Mouse (Mus musculus): ENCODE data around the gene Zfp687.
A peak's percentile ranks its signal among the peaks of the same experiment; 100 is the strongest.

Zfp687 gene

GRCm38 (mm10) chr3:95015891-95016531 is 763 bp upstream of the Zfp687 start:
- DNase-seq = peak; percentile 91

GRCm38 (mm10) chr3:95014428-95015151 is 658 bp downstream of the Zfp687 start:
- DNase-seq = peak; percentile 66

- DNase-seq = peak; percentile 33
Measured at GRCm38 (mm10) chr3:95013699-95014427, 1.4 kb downstream of the Zfp687 start.

GRCm38 (mm10) chr3:95012982-95013381 is 2.3 kb downstream of the Zfp687 start:
- no peak for DNase-seq

- no peak for DNase-seq
Measured at GRCm38 (mm10) chr3:95010396-95010795, 4.9 kb downstream of the Zfp687 start.

GRCm38 (mm10) chr3:95007706-95008105 is 7.5 kb downstream of the Zfp687 start:
- DNase-seq = no peak

- DNase-seq = no peak
Measured at GRCm38 (mm10) chr3:95005651-95006050, 9.6 kb downstream of the Zfp687 start.

- no peak for DNase-seq
Measured at GRCm38 (mm10) chr3:95003273-95003672, 12.0 kb downstream of the Zfp687 start.

- DNase-seq = no peak
Measured at GRCm38 (mm10) chr3:95002569-95002968, 12.7 kb downstream of the Zfp687 start.

- DNase-seq = peak; percentile 93
Measured at GRCm38 (mm10) chr3:94996946-94997345, 18.3 kb downstream of the Zfp687 start.

- no peak for DNase-seq
Measured at GRCm38 (mm10) chr3:94989159-94989761, 26.0 kb downstream of the Zfp687 start.

- DNase-seq = no peak
Measured at GRCm38 (mm10) chr3:94987578-94987977, 27.7 kb downstream of the Zfp687 start.

- no peak for DNase-seq
Measured at GRCm38 (mm10) chr3:94985513-94985912, 29.7 kb downstream of the Zfp687 start.

- DNase-seq = no peak
Measured at GRCm38 (mm10) chr3:94984312-94984711, 30.9 kb downstream of the Zfp687 start.

- peak; percentile 86 for DNase-seq
Measured at GRCm38 (mm10) chr3:94974528-94975422, 40.5 kb downstream of the Zfp687 start, which contains the start of gene Pi4kb. Pi4kb (plus strand) TSS chr3:94974731.

- DNase-seq = no peak
Measured at GRCm38 (mm10) chr3:94974026-94974527, 41.2 kb downstream of the Zfp687 start.

- no peak for DNase-seq
Measured at GRCm38 (mm10) chr3:94973620-94974019, 41.6 kb downstream of the Zfp687 start.

- DNase-seq = no peak
Measured at GRCm38 (mm10) chr3:94972552-94972951, 42.7 kb downstream of the Zfp687 start.

- DNase-seq = no peak
Measured at GRCm38 (mm10) chr3:94965878-94966277, 49.4 kb downstream of the Zfp687 start.

GRCm38 (mm10) chr3:94964989-94965388 is 50.3 kb downstream of the Zfp687 start:
- no peak for DNase-seq

- no peak for DNase-seq
Measured at GRCm38 (mm10) chr3:94960322-94960721, 54.9 kb downstream of the Zfp687 start.

- no peak for DNase-seq
Measured at GRCm38 (mm10) chr3:94959871-94960270, 55.4 kb downstream of the Zfp687 start.
